Mouse (Mus musculus) limb, embryonic 13.5 days (tissue): ENCODE data around the gene Gm7970. TPM values are rescaled to one million over a fixed set of nuclear protein-coding genes. Genes with fewer than 3 reads are reported as not detected.
"Not testable (repeated sequence)": the region's sequence is repeated elsewhere in the genome, so short reads cannot be mapped to it uniquely, and the experiment has no call there.

Experiments
- ATAC-seq: fragments of 200-750 bp; cut with Nextera tagmentation; 2 replicates; pipeline ENCODE4 v1.8.0; 2017; ENCODE audit warnings: low read depth, moderate number of reproducible peaks, moderate TSS enrichment; ENCODE audit not compliant: low FRiP score
- H3K27ac ChIP-seq: fragments of 300-500 bp; sonication (generic); 2 replicates; pipeline ENCODE4 v1.5.1; 2015; ENCODE audit warnings: inconsistent platforms, mild to moderate bottlenecking, moderate library complexity
- H3K27me3 ChIP-seq: fragments of 300-500 bp; sonication (generic); 2 replicates; pipeline ENCODE4 v1.6.1; 2015; ENCODE audit warnings: mild to moderate bottlenecking, inconsistent platforms
- H3K36me3 ChIP-seq: fragments of 300-500 bp; sonication (generic); 2 replicates; pipeline ENCODE4 v1.6.1; 2015; ENCODE audit warnings: inconsistent platforms, mild to moderate bottlenecking, moderate library complexity
- H3K4me1 ChIP-seq: fragments of 300-500 bp; sonication (generic); 2 replicates; pipeline ENCODE4 v1.6.1; 2015; ENCODE audit warnings: inconsistent platforms
- H3K4me2 ChIP-seq: fragments of 300-500 bp; sonication (generic); replicated peaks from 2 replicates; pipeline ENCODE4 v1.6.1; 2015; ENCODE audit warnings: inconsistent platforms, mild to moderate bottlenecking, moderate library complexity
- H3K4me3 ChIP-seq: fragments of 300-500 bp; sonication (generic); 2 replicates; pipeline ENCODE4 v1.5.1; 2015; ENCODE audit warnings: moderate library complexity, mild to moderate bottlenecking, inconsistent platforms
- H3K9ac ChIP-seq: fragments of 300-500 bp; sonication (generic); 2 replicates; pipeline ENCODE4 v1.6.1; 2015; ENCODE audit warnings: mild to moderate bottlenecking, inconsistent platforms
- H3K9me3 ChIP-seq: fragments of 300-500 bp; sonication (generic); 2 replicates; pipeline ENCODE4 v1.6.1; 2016; ENCODE audit warnings: inconsistent platforms
- WGBS: fragments of 180-500 bp; shearing (Covaris S2); methylation state at CpG from one replicate; pipeline ENCODE4 v1.1.7; 2015; 5-methylcytosine and 5-hydroxymethylcytosine counted together
- polyA plus RNA-seq: library from polyadenylated mRNA; unstranded; fragments of >200 nt; fragmentation: Nextera tagmentation; extraction: Ambion mirVana; gene quantifications from 2 replicates; pipeline ENCODE4 v1.2.1, GENCODE M21; 2015

Gene Gm7970
- not detected in 2 replicates for polyA plus RNA-seq

GRCm38 (mm10) chr14:41555483-41555882 is at the start of gene Gm7970:
Gm7970 (minus strand) TSS chr14:41555583.
- H3K27ac ChIP-seq, H3K27me3 ChIP-seq, ATAC-seq, H3K36me3 ChIP-seq, H3K9me3 ChIP-seq, H3K4me2 ChIP-seq, H3K4me1 ChIP-seq, H3K9ac ChIP-seq, H3K4me3 ChIP-seq: not testable (repeated sequence)
- WGBS = no CpG with 5 or more reads among the region's 2 CpGs

GRCm38 (mm10) chr14:41600935-41601334 is 45.6 kb upstream of the Gm7970 start:
- not testable (repeated sequence) for H3K9me3 ChIP-seq, H3K4me1 ChIP-seq, H3K36me3 ChIP-seq, H3K9ac ChIP-seq, ATAC-seq, H3K27ac ChIP-seq, H3K4me2 ChIP-seq, H3K27me3 ChIP-seq, H3K4me3 ChIP-seq
- WGBS = 91% methylated on average over 15 of the region's 15 CpGs

- ATAC-seq, H3K4me1 ChIP-seq, H3K9me3 ChIP-seq, H3K4me3 ChIP-seq, H3K27ac ChIP-seq, H3K9ac ChIP-seq, H3K36me3 ChIP-seq, H3K4me2 ChIP-seq, H3K27me3 ChIP-seq: not testable (repeated sequence)
- 73% methylated on average over 1 of the region's 1 CpGs for WGBS
These were observed 31.0 kb upstream of the Gm7970 start for GRCm38 (mm10) chr14:41586346-41586745.

GRCm38 (mm10) chr14:41572911-41573310 is 17.5 kb upstream of the Gm7970 start, which contains the start of gene 1700049E17Rik2:
1700049E17Rik2 (plus strand) TSS chr14:41573211.
- H3K36me3 ChIP-seq, H3K4me3 ChIP-seq, H3K27ac ChIP-seq, H3K27me3 ChIP-seq, H3K9me3 ChIP-seq, H3K4me1 ChIP-seq, H3K9ac ChIP-seq, ATAC-seq, H3K4me2 ChIP-seq: not testable (repeated sequence)
- WGBS = no CpG with 5 or more reads among the region's 1 CpGs

- H3K27ac ChIP-seq, H3K9me3 ChIP-seq, H3K4me3 ChIP-seq, H3K9ac ChIP-seq, H3K4me1 ChIP-seq, H3K4me2 ChIP-seq, ATAC-seq, H3K36me3 ChIP-seq, H3K27me3 ChIP-seq: not testable (repeated sequence)
- WGBS = 79% methylated on average over 1 of the region's 1 CpGs
These were observed 30.7 kb downstream of the Gm7970 start for GRCm38 (mm10) chr14:41524695-41525094.

GRCm38 (mm10) chr14:41520683-41521082 is 34.7 kb downstream of the Gm7970 start:
- not testable (repeated sequence) for H3K4me1 ChIP-seq, H3K4me3 ChIP-seq, H3K27me3 ChIP-seq, H3K4me2 ChIP-seq, H3K9ac ChIP-seq, H3K36me3 ChIP-seq, ATAC-seq, H3K9me3 ChIP-seq, H3K27ac ChIP-seq
- WGBS = 78% methylated on average over 5 of the region's 5 CpGs

Other genes with a start within 250 kb of the Gm7970 start
- not detected in 2 replicates for gene Gm5798, start 207.0 kb downstream of the Gm7970 start, polyA plus RNA-seq
- gene Gm7945, start 169.2 kb downstream of the Gm7970 start, polyA plus RNA-seq = not detected in 2 replicates
- not detected in 2 replicates for gene Gm6482, start 147.3 kb downstream of the Gm7970 start, polyA plus RNA-seq
- gene Gm7954, start 102.1 kb downstream of the Gm7970 start, polyA plus RNA-seq = not detected in 2 replicates
- gene Gm3486, start 66.1 kb downstream of the Gm7970 start, polyA plus RNA-seq = not detected in 2 replicates
- gene 1700049E17Rik2, start 17.6 kb upstream of the Gm7970 start, polyA plus RNA-seq = not detected in 2 replicates
- gene Gm3072, start 69.0 kb upstream of the Gm7970 start, polyA plus RNA-seq = not detected in 2 replicates
- not detected in 2 replicates for gene Gm3676, start 90.9 kb upstream of the Gm7970 start, polyA plus RNA-seq
- gene Gm8068, start 146.3 kb upstream of the Gm7970 start, polyA plus RNA-seq = not detected in 2 replicates
- gene Gm7929, start 195.0 kb upstream of the Gm7970 start, polyA plus RNA-seq = not detected in 2 replicates
- not detected in 2 replicates for gene Gm47189, start 216.9 kb upstream of the Gm7970 start, polyA plus RNA-seq